Mouse (Mus musculus) C2C12 (cell line): ENCODE measurements at regions not wholly inside any gene's neighbourhood (a gene's known extent, or its start where the extent isn't known, plus 50 kb on each side); places are given as distances from the start of the nearest gene placed in this dataset.

Experiments used
- H3K27me3 ChIP-seq: one replicate; pipeline ENCODE4 v1.6.1; 2011; ENCODE audit not compliant: control insufficient read depth, insufficient read depth, insufficient read length
- H3K36me3 ChIP-seq: one replicate; pipeline ENCODE4 v1.6.1; 2011; ENCODE audit not compliant: control insufficient read depth, insufficient read depth
- H3K4me3 ChIP-seq: one replicate; pipeline ENCODE4 v1.5.1; 2011; ENCODE audit warnings: mild to moderate bottlenecking, control low read depth; ENCODE audit not compliant: poor library complexity, insufficient read depth, severe bottlenecking
- H3K79me2 ChIP-seq: one replicate; pipeline ENCODE4 v1.6.1; 2011; ENCODE audit not compliant: control insufficient read depth, insufficient read depth
- H3K79me3 ChIP-seq: one replicate; pipeline ENCODE4 v1.6.1; 2011; ENCODE audit warnings: low read depth, control low read depth
- H3ac ChIP-seq: one replicate; pipeline ENCODE3; 2011; ENCODE audit warnings: low read depth; ENCODE audit not compliant: control insufficient read depth, insufficient read length
- CEBPB ChIP-seq: IDR thresholded peaks from one replicate; pipeline ENCODE4 v1.6.1; 2011; ENCODE audit warnings: low read depth, mild to moderate bottlenecking, control low read depth, moderate library complexity
- CTCF ChIP-seq: IDR thresholded peaks from one replicate; pipeline ENCODE4 v1.5.1; 2011; ENCODE audit not compliant: control insufficient read depth, insufficient read depth, insufficient read length
- FOSL1 ChIP-seq: IDR thresholded peaks from one replicate; pipeline ENCODE4 v1.8.0; 2011; ENCODE audit warnings: mild to moderate bottlenecking, low read length; ENCODE audit not compliant: poor library complexity, insufficient read depth, severe bottlenecking
- MAX ChIP-seq: IDR thresholded peaks from one replicate; pipeline ENCODE4 v1.6.1; 2011; ENCODE audit warnings: mild to moderate bottlenecking, control low read depth
- MYOD1 ChIP-seq: IDR thresholded peaks from one replicate; pipeline ENCODE4 v1.6.1; 2011; ENCODE audit warnings: low read depth; ENCODE audit not compliant: control insufficient read depth, insufficient read length
- MYOG ChIP-seq: IDR thresholded peaks from one replicate; pipeline ENCODE4 v1.6.1; 2011; ENCODE audit not compliant: control insufficient read depth, insufficient read length; ENCODE audit errors: extremely low read depth
- USF1 ChIP-seq: IDR thresholded peaks from one replicate; pipeline ENCODE4 v1.6.1; 2011; ENCODE audit warnings: low read depth, mild to moderate bottlenecking, control low read depth, moderate library complexity

DNA sequence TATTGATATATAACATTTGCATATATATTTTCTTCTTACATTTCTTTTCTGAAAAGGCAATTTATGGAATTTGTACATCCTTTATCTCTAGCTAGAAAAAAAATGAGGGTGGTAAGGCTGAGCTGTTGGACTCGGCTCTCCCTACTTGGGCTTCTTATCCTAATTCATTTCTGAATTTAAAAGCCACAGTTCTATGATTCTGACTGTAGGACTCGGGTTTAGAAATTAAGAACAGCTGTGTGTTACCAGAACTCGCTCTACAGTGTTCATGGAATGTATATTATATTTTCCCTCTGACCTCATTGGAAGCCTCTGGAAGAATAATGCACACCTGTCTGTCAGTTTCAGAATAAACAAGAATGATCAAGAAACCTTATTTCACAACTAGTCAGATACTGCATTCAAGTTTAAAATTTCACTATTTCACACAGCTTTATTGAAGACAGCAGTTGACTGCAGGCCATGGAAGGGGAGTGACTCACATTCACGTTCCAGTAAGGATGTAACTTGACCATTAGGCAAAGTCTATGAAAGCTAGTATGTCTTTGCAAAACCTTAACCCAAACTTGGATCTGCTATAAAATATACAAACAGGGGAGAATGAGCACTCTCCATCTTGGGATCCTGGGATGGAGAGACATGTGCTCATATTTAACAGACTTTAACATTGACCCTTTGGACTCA, 207.4 kb downstream of the Papss1 start:
- no peak overlapping the region for H3K4me3 ChIP-seq
- no peak for TF ChIP-seq USF1
- no peaks in the 10 kb centered on the region for H3K36me3 ChIP-seq
- no peaks in the 10 kb centered on the region for H3K79me2 ChIP-seq
- H3ac ChIP-seq = no peak overlapping the region
- no peaks in the 10 kb centered on the region for H3K79me3 ChIP-seq
- no peaks in the 10 kb centered on the region for H3K27me3 ChIP-seq

DNA sequence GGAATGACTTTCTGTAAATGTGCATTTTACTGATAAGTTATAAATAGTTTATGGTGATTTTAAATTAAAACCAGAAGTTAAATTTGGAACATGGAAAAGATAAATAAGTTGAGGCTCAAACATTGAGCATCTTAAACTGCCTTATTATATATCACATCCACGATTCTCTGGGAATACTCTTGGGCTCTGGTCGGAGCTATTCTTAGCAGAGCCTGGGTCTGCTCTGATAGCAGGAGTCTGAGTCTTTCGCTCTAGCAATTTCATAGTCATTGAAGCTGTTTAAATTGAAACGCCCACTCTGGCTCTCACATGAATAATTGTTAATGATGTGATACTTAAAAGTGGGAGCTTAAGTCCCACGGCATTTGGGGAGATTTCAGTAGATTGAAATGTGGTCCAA, 208.0 kb downstream of the Papss1 start:
- TF ChIP-seq FOSL1 = no peak
- TF ChIP-seq USF1 = no peak
- TF ChIP-seq CEBPB = no peak
- no peak for TF ChIP-seq MAX
- no peak for TF ChIP-seq MYOG
- TF ChIP-seq CTCF = no peak
- no peak for TF ChIP-seq MYOD1
- Histone ChIP-seq H3K4me3 (no peak overlapping the region), H3K79me2 (no peaks in the 10 kb centered on the region), H3K36me3 (no peaks in the 10 kb centered on the region), H3K79me3 (no peaks in the 10 kb centered on the region), H3K27me3 (no peaks in the 10 kb centered on the region), H3ac (no peak overlapping the region)

GRCm38 (mm10) chr3:131775431-131775830, 210.9 kb downstream of the Papss1 start:
- TF ChIP-seq CEBPB (no peak), CTCF (no peak), MYOD1 (no peak)
- Histone ChIP-seq H3K4me3 (no peak overlapping the region), H3K79me3 (no peaks in the 10 kb centered on the region), H3ac (no peak overlapping the region), H3K27me3 (no peaks in the 10 kb centered on the region), H3K36me3 (no peaks in the 10 kb centered on the region), H3K79me2 (no peaks in the 10 kb centered on the region)

DNA sequence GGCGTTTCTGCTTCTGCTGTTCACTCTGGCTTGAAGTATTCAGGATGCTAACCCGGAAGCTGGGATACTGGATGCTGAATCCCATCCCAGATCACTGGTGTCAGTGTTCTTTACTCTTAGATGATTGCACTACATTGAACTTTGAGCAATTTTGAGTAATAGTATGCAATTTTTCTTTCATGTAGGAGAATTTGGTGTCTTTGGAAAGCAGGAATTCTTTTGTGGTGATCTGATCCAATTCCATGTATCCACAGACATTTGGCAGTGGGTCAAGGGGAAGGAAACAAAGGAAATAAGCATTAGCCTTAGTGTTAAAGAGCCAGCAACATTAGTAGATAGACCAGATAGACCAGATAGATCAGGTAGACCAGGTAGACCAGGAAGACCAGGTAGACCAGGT, 212.1 kb downstream of the Papss1 start:
- no peaks in the 10 kb centered on the region for H3K27me3 ChIP-seq
- no peak overlapping the region for H3ac ChIP-seq
- H3K79me3 ChIP-seq = no peaks in the 10 kb centered on the region
- H3K79me2 ChIP-seq = no peaks in the 10 kb centered on the region
- H3K4me3 ChIP-seq = no peak overlapping the region
- no peaks in the 10 kb centered on the region for H3K36me3 ChIP-seq
- TF ChIP-seq MAX = no peak
- TF ChIP-seq FOSL1 = no peak
- TF ChIP-seq CTCF = no peak
- TF ChIP-seq MYOD1 = no peak
- TF ChIP-seq CEBPB = no peak
- TF ChIP-seq MYOG = no peak
- no peak for TF ChIP-seq USF1

DNA sequence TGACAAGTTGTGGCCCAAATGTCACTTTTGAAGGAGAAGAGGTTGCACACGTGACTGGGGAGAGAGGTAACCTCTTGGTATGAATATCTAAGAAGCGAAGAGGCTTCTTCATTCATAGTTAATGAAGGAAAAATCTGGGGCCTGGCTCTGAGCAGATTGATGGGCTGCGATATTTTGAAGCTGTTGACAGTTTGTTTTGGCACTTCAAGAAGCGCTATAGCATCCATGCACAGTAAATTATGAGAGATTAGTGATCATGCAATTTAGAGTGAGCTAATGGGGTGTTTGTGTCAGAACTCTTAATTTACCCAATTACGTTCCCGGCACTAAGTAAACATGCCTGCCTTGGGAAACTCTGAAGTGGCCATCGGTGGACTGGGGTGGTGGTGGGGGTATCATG, 215.2 kb downstream of the Papss1 start:
- Histone ChIP-seq H3ac (no peak overlapping the region), H3K79me2 (no peaks in the 10 kb centered on the region), H3K36me3 (no peaks in the 10 kb centered on the region), H3K27me3 (no peaks in the 10 kb centered on the region), H3K79me3 (no peaks in the 10 kb centered on the region), H3K4me3 (no peak overlapping the region)
- TF ChIP-seq USF1 = no peak
- no peak for TF ChIP-seq MAX
- TF ChIP-seq CEBPB = no peak
- TF ChIP-seq MYOG = no peak
- TF ChIP-seq CTCF = no peak
- TF ChIP-seq FOSL1 = no peak
- no peak for TF ChIP-seq MYOD1

- Histone ChIP-seq H3K4me3 (no peak overlapping the region), H3ac (no peak overlapping the region), H3K36me3 (no peaks in the 10 kb centered on the region), H3K79me2 (no peaks in the 10 kb centered on the region), H3K79me3 (no peaks in the 10 kb centered on the region), H3K27me3 (no peaks in the 10 kb centered on the region)
- TF ChIP-seq CTCF (no peak), FOSL1 (peak; percentile 6)
Measured at GRCm38 (mm10) chr3:131785524-131785923, 221.0 kb downstream of the Papss1 start.

DNA sequence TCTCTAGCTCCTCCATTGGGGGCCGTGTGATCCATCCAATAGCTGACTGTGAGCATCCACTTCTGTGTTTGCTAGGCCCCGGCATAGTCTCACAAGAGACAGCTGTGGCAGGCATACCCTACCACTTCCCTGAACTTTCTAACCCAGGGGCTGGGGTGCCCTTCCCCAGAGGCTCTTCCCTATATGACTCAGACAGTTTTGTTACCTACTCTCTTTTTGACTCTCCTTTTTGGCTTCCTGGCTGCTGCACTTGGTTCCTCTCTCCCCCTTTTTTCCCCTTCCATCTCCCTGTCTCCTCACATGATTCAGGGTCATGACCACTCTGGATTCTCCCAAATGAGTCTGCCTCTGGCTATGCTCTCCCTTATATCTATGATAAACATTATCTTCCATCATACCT, 223.8 kb downstream of the Papss1 start:
- TF ChIP-seq MYOD1 (no peak), MAX (no peak), FOSL1 (no peak)
- Histone ChIP-seq H3ac (no peak overlapping the region), H3K4me3 (no peak overlapping the region), H3K36me3 (no peaks in the 10 kb centered on the region), H3K79me3 (no peaks in the 10 kb centered on the region), H3K79me2 (no peaks in the 10 kb centered on the region), H3K27me3 (no peaks in the 10 kb centered on the region)
